Mouse (Mus musculus) 3T3-L1 (cell line): ENCODE measurements around the gene Filip1l.
"Not testable (repeated sequence)": the region's sequence is repeated elsewhere in the genome, so short reads cannot be mapped to it uniquely, and the experiment has no call there.

Source experiments
- DNase-seq: peaks from one replicate; pipeline ENCODE4 v3.0.0-alpha.2; 2015; ENCODE audit warnings: low read depth, low spot score

Gene Filip1l

GRCm38 (mm10) chr16:57353166-57353721, 351 bp downstream of the Filip1l start:
- DNase-seq, result no peak

- no peak for DNase-seq
Measured at GRCm38 (mm10) chr16:57353932-57354331, 1.0 kb downstream of the Filip1l start.

GRCm38 (mm10) chr16:57356454-57356853, 3.6 kb downstream of the Filip1l start:
- DNase-seq, result no peak

DNA sequence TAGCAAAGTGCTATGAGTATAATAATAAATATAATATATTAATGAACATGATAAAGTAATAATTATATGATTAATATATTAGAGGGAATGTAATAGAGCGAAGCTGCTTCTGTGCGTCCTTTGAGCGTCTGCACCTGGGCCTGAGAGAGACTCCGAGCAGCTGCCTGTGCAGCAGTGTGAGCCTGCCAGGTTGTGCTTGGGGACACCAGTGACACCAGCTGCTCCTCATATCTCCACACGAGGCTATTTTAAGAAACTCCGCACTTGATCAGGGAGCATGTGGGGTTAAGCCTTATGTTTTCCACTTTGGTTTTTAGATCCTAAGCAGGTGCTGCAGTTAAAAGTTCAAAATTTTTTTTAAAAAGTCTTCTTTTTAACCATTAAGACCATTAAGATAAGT, 4.1 kb downstream of the Filip1l start:
- no peak for DNase-seq

- DNase-seq, result no peak
Measured at GRCm38 (mm10) chr16:57359251-57359650, 6.4 kb downstream of the Filip1l start.

DNA sequence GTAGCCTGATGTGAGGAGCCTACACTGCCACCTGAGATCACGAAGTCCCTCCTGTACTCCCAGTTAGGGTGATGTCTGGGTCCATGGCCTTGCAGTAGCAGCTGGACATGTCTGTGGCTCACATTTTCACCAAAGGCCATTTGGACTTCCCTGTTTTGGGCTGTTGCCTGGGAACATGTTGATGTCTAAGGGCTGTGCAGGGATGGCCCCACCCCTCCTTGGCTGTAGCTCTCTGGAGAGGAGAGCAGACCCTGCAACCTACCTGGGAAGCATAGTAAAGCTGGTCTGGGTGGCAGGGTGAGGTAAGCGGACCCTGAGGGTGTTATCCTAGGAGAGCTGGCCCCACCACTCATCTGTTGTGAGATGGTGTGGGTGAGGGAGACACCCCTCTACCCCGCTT, 7.9 kb downstream of the Filip1l start:
- DNase-seq, result no peak

- no peak for DNase-seq
Measured at GRCm38 (mm10) chr16:57362679-57363401, 9.9 kb downstream of the Filip1l start.

GRCm38 (mm10) chr16:57364498-57364897, 11.6 kb downstream of the Filip1l start:
- no peak for DNase-seq

- DNase-seq, result no peak
Measured at GRCm38 (mm10) chr16:57366141-57366540, 13.2 kb downstream of the Filip1l start.

DNA sequence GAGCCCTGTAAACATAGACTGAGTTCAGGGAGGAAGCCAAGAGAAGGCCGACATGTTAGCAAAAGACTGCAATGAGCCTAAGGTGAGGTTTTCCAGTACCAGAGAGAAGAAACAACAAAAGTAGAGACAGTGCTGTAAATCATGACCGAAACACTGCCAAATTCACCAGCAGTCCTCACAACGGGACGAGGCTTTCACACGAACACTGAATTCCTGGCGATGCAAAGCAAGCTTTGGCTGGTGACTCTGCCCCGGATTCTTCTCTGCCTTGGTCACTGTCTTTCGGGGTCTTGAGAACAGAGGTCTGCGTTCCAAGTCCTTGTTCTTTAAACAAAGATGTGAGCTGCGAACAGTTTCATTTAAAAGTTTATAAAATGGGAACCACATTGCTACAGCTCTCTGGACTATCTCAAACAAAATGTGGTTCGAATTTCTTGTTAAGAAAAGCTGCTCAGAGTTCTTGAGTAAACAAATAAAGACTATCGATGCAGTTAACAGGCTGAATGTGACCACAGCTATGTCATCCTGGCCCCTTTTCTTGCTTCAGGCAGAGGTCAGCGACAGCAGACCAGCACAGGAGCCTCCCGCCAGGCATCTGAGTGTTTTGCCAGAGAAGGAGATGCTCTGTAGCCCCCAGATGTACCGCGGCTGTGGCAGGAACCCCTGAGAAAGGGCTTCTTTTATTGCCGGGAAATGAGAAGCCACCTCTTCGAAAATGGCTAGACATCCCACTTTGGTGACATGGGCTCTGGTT, 14.2 kb downstream of the Filip1l start:
- DNase-seq, result peak; percentile 32

GRCm38 (mm10) chr16:57369846-57370496, 17.1 kb downstream of the Filip1l start:
- DNase-seq, result no peak

GRCm38 (mm10) chr16:57372156-57372555, 19.3 kb downstream of the Filip1l start:
- DNase-seq, result no peak

- no peak for DNase-seq
Measured at GRCm38 (mm10) chr16:57375248-57375837, 22.4 kb downstream of the Filip1l start.

DNA sequence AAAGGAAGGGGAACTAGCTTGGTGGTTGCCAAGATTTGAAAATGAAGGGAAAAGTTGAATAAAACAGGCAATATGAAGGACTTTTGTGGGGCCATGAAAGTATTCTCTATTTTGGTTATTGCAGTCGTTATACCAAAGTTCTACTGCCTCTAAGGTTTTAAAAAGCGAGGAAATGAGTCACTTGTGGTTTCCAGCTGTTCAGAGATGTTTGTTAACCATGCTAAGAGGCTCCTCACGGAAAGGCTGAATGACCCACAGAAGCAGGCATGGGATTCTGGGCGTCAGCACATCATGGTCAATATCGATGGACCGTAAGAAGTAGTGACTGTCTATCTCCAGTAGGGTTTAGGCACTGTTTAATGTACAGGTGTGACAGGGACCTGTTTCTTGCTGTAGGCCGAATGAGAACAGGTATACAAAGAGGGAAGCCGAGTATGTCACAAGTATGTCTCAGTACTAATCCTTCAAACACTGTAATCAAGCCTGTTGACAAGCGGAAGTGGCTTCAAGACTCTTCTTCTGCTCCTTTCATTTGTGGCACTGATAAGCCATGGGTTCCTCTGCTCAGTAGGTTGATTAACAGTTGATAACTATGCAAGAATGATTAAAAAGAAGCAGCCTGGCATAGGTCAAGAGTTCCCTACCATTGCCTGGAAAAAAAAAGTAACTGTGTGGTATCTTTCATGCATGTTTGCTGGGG, 25.9 kb downstream of the Filip1l start:
- peak; percentile 61 for DNase-seq

DNA sequence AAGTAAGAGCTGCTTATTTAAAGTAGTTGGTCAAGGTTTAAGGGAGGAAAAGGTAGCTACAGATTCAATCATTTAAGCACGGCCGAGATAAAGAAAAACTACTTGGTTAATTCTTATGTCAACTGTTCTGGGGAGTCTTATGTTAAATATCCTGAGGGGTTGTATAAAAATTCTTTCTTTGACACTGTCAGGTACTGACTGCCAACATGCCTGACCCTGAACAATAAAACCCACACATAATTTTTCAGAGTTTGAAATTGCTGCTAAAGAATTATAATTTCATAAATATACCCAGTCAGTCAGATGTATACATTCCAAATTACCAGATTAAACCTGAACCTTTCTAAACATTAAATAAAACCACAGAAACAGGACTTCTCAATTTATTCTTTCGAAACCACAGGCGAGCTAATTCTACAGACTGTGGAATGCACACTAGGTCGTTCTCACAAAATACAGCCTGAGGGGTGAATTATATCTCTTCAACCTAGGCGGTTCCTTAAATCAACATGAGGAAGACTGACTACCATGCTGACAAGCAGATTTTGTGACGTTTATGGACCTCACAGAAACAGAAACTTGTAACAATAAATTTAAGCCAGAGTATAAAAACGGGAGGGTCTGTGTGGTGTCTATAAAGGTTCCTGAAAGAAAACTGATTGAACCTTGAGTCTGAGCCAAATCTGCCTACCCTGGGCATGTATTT, 30.5 kb downstream of the Filip1l start:
- peak; percentile 60 for DNase-seq

GRCm38 (mm10) chr16:57384274-57384673, 31.4 kb downstream of the Filip1l start:
- DNase-seq, result no peak

DNA sequence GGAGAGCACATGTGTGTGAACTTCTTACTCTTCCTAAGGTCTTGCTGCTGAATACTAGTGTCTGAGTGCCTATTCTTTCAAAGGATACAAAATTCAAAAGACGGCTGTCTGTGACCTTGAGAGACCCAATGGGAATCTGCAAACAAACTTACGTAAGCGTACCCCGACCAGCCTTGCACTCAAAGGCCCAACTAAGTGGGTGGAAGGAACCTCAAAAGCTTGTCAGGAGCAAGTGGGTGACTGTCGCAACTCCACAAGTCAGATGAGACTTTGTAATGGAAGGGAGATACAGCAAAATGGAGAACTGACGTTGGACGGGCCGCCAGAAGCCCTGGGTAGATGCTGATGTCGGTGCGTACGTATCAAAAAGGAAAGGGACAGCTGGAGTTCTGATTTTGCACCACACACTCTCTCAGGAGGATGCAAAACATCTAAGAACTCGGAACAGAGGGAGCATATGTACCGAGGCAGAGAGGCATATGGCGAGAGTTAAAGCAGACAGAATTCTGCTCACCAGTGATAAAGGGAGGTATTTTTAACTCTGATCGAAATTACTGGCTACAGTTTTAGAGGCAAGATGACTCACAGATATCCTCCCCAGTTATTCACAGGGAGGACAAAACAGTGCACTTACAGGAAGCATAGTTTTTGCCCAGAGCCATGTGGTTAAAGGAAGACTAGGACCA, 36.8 kb downstream of the Filip1l start:
- peak; percentile 63 for DNase-seq

GRCm38 (mm10) chr16:57391171-57391570, 38.3 kb downstream of the Filip1l start:
- not testable (repeated sequence) for DNase-seq

DNA sequence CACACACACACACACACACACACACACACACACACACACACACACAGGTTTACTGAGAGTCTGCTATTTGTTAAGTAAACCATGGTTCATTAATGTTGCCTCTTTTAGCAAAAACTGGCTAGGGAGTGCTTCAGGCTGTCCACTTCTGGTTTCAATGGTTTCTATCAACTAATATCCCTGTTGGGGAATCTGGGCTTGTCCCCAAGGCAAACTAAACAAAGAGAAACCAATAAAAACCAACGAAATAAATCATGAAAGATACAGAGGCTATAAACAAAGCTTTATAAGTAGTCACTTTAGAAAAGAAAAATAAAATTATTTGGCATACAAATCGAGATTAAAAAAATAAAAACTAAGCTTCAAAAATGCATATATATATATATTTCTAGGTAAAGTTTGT, 39.6 kb downstream of the Filip1l start:
- no peak for DNase-seq

DNA sequence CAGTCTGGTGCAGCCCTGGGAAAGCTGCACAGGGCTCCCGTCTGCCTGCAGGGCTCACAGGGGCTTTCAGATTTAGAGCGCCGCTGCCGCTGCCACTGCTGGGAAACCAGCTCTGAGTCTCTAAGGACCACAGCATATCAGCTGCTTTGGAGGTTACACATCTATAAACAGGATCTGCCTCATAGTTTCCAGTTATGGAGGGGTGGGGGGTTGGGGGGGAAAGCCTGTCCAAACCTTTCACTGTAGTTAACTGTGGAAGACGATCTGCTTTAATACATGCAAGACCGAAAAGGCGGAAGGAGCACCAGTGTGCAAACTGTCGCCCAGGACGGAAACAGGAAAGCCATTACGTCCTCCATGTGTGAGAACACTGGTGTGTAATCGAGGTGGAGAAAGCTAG, 40.3 kb downstream of the Filip1l start:
- no peak for DNase-seq
